Mouse (Mus musculus) lung, adult 10 weeks (tissue): Measurements from ENCODE around the gene Gng3. TPM values are rescaled to one million over a fixed set of nuclear protein-coding genes. Genes with fewer than 3 reads are reported as not detected.

Source experiments
- polyA plus RNA-seq: library from polyadenylated mRNA; stranded (reverse); fragments of 350-450 nt; fragmentation: Illumina TruSeq; extraction: RNeasy Lipid Tissue Mini Kit (QIAGEN cat#74804); gene quantifications from one replicate; pipeline ENCODE4 v1.2.3, GENCODE M21; 2014; ENCODE audit warnings: low read depth, low replicate concordance; ENCODE audit not compliant: insufficient read depth

Gene Gng3
- not detected for polyA plus RNA-seq

DNA sequence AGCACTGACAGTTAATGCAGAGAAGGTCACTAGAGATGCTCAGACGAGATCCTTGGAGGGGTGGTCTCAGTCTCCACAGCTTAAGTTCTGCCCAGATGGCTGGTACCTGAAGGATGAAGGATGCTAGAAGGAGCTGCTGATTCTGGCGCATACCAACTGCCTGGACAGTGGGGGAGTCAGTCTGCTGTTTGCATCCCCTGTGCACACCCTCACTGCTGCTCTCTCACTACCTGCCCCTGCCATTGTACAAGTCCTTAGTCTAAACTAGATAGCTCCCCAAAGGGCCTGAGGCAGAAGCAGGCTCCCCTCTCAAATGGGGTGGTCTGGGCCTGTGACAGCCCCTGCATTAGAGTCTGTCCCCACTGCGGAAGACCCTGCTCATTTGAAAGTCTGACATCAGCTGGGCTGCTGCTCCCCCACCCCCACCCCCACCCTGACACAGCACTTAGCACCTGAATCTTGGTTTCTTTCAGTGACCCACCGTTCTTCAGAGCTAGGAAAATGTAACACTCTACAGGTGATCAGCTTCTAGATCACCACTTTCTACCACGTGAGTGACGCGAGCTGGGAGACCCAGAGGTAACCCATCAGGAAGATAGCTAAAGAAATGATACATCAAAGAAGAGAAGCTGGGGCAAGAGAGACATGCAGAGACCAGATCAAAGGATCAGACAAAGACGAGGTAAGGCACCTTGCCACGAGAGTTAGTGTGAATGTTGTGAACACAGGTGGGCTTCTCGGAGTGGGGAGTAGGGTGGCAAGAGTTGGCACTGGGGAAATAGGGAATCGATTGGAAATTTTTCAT, at the start of gene Gng3:
Gene Gng3, minus strand, starts transcription at position 92 of the 805 bp plus-strand sequence.

DNA sequence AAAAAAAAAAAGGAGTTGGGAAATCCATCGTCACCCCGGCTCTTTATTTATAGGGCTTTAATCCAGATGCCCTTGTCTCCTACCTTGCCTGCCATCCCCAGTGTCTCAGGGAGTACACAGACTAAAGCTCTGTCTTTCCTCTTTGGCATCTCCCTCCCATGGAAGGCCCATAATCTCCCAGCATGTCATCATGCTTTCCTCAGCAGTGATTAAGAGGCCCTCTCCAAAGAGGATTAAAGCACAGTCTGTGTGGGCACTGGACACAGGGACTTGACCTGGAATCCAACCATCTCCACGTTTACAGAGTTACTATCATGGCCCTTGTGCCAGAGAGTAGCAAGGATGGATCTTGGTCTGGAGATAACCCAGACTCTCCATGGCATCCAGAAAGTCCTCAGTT, 44.6 kb upstream of the Gng3 start, which contains the start of the genes Lbhd1 and Gm49403:
Gene Lbhd1, plus strand, starts transcription at position 117 of the 400 bp plus-strand sequence.
Gene Gm49403, plus strand, starts transcription at position 315 of the 400 bp plus-strand sequence.

GRCm38 (mm10) chr19:8880311-8881033, 41.5 kb upstream of the Gng3 start, which contains the start of gene Uqcc3:
TSS of gene Uqcc3 (minus strand) at chr19:8880923.

GRCm38 (mm10) chr19:8871267-8872186, 32.5 kb upstream of the Gng3 start, which contains the start of gene Ubxn1:
TSS of gene Ubxn1 (plus strand) at chr19:8871496.

DNA sequence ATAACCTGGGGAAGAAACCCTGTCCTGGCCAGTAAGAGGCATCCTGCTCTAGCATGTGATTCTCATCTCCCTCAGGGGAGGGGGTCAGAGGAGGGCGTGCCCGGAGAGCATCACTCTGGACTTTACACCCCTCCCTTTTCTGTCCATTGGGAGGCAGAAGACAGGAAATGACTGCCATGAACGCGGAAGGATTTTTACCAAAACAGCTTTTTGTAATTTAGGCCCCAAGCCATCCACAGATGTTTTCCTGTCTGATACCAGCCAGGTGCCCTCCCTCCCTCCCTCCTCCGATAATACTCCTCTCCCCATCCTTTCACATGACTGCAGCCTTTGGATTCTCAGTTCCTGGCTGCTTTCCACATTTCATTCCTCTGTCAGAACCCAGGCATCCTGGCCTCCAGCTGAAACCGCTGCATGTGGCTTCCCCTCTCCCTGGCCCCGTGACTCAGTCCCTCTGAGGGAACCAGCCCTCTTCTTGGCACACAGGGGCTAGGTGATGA, 11.5 kb upstream of the Gng3 start, which contains the start of gene Lrrn4cl:
Gene Lrrn4cl, plus strand, starts transcription at position 367 of the 500 bp plus-strand sequence.

DNA sequence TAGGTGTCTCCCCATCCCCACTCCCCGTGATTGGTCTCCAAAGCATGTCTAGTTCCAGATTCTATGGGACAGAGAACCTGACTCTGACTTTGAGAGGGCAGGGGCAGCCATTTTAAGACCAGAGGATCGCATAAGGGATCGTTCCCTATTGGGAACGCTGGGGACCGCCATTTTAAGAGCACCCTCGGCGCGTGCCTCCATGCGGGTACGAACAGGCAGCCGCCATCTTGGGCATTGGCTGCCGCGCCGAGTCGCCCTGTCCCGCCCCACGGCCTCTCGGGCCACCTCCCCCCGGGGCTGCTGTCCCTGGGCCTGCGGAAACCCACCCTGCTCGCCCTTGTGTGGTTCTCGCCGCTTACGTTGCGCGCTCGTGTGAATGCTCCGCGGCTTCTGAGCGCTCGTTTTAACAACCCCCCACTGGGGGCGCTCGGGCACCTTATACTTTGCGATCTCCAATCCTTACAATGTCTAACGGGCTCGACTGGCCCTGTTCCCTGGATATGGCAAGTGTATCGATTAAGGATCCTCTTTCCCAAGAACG, 1.7 kb downstream of the Gng3 start, which contains the start of gene Bscl2:
Gene Bscl2, plus strand, starts transcription at position 217 of the 541 bp plus-strand sequence.

GRCm38 (mm10) chr19:8829660-8830059, 9.3 kb downstream of the Gng3 start, which contains the start of gene AC129217.1:
TSS of gene AC129217.1 (plus strand) at chr19:8829773.

DNA sequence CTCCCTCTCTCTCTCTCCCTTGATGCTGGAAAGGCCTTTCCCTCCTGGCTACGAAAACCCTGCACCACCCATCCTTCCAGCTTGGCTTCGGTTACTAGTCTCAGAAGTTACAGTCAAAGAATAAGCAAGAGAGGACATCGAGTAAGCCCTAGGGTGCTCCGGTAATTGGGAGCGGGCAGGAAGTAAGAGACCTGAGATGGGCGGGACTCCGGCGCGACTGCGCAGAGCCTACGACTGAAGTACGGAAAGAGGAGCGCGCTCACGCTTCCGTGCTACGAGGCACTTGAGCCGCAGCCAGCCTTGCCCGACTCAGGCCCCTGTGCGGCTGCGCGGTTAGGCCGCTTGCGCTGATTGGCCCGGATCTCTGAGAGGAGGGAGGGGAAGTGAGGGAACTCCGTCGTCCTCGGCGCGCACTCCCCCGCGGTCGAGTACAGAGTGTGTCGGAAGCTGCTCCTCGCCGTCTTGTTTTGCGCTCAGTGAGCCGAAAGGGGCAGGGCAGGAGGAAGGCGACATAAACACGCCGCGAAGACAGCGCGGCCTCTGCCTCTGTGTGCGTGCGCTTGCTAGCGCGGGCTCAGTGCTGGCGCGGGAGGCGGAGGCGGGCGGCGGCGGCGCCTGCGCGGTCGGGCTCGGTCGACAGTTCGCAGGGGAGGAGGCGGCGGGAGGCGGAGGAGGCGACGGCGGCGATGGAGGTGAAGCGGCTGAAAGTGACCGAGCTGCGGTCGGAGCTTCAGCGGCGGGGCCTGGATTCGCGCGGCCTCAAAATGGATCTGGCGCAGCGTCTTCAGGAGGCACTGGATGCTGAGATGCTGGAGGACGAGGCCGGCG, 19.2 kb downstream of the Gng3 start, which contains the start of gene Hnrnpul2:
Gene Hnrnpul2, plus strand, starts transcription at position 415 of the 828 bp plus-strand sequence.

DNA sequence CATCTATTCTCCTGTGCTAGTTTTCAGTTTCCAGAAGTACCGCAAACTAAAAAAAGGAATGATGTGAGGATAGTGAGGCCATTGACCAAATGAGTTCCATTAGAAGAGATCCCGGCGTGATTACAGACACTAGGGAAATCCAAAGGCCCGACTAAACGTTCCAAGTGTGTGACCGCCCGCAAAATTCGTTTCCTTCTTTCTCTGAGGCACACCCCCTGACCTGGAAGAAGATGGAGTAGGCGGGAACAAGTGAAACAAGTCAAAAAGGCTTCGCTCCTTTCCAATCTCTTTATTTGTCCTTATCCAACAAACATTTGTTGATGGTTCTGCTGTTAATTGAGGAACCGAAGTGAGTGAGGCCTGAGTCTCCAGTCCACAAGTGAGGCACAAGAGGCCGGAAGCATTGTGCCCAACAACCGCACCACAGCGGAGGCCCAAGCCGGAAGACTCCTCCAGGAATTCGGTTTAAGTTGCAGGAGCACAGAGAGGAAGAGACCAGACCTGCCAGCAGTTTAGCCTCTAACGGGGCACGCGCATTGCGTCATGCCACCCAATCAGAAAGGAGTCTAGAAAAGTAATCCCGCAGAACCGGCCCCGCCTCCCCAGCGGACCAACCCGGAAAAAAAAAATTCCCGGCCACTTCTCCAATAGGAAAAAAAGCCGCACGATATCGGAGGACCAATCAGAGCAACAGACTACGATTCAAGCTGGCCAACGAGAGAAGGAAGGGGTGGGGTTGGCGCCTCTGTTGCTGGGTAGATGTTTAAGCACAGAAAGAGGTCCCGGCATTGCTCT, 20.0 kb downstream of the Gng3 start, which contains the start of gene Ttc9c:
Gene Ttc9c, minus strand, starts transcription at position 533 of the 795 bp plus-strand sequence.

DNA sequence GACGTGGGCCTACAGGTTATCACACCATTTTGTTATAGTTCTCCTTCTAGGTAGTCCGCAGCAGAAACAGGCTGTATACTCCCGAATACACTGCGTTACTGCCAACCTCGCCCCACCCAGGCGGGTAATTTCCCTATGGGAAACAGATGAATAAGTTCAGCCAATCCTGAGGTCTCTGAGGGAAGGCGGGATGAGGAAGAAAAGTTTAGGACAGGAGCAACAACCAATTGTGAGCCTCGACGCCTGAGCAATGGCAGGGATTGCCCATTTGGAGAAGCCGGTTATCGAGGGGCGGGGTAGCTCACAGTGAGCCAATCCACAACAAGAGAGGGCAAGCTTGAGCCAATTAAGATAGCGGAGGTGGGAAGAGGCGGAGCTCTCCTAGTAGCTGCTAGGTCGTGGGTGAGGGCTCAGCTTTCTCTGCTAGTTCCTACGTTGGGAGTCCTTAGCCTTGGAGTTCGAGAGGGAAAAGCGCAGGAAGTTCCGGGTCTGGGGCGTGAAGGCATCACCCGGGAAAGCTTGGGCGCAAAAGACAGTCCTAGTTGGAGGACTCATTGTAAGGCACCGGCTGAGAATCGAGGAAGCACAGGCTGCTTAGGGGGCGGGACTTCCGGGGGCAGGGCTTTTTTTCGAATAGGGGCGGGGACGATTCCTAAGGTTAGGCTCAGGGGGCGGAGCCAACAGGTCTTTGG, 36.7 kb downstream of the Gng3 start, which contains the start of gene Zbtb3:
Gene Zbtb3, plus strand, starts transcription at position 426 of the 692 bp plus-strand sequence.

GRCm38 (mm10) chr19:8798264-8798946, 40.6 kb downstream of the Gng3 start, which contains the start of gene Polr2g:
TSS of gene Polr2g (minus strand) at chr19:8798577.

Other genes with a start within 250 kb of the Gng3 start
- gene Slc22a8, start 247.9 kb downstream of the Gng3 start, polyA plus RNA-seq, result not detected
- gene Slc22a6, start 221.2 kb downstream of the Gng3 start, polyA plus RNA-seq, result not detected
- gene Chrm1, start 175.4 kb downstream of the Gng3 start, polyA plus RNA-seq, result 0.19 TPM
- gene Slc3a2, start 115.8 kb downstream of the Gng3 start, polyA plus RNA-seq, result 184 TPM
- 29.3 TPM for gene Wdr74, start 103.4 kb downstream of the Gng3 start, polyA plus RNA-seq
- gene 1700092M07Rik, start 98.5 kb downstream of the Gng3 start, polyA plus RNA-seq, result not detected
- gene Stx5a, start 97.8 kb downstream of the Gng3 start, polyA plus RNA-seq, result 52.5 TPM
- gene Nxf1, start 82.1 kb downstream of the Gng3 start, polyA plus RNA-seq, result 135 TPM
- 124 TPM for gene Tmem223, start 68.2 kb downstream of the Gng3 start, polyA plus RNA-seq
- gene Tmem179b, start 64.7 kb downstream of the Gng3 start, polyA plus RNA-seq, result 59.3 TPM
- 4.5 TPM for gene Taf6l, start 52.8 kb downstream of the Gng3 start, polyA plus RNA-seq
- gene Polr2g, start 40.6 kb downstream of the Gng3 start, polyA plus RNA-seq, result 97.1 TPM
- gene Zbtb3, start 36.6 kb downstream of the Gng3 start, polyA plus RNA-seq, result 1.6 TPM
- gene Ttc9c, start 19.9 kb downstream of the Gng3 start, polyA plus RNA-seq, result 10.6 TPM
- gene Hnrnpul2, start 19.2 kb downstream of the Gng3 start, polyA plus RNA-seq, result 37.3 TPM
- gene AC129217.1, start 9.4 kb downstream of the Gng3 start, polyA plus RNA-seq, result not detected
- gene Bscl2, start 1.7 kb downstream of the Gng3 start, polyA plus RNA-seq, result 60.1 TPM
- gene Lrrn4cl, start 11.6 kb upstream of the Gng3 start, polyA plus RNA-seq, result 1.6 TPM
- 167 TPM for gene Ubxn1, start 32.3 kb upstream of the Gng3 start, polyA plus RNA-seq
- 59.1 TPM for gene Uqcc3, start 41.7 kb upstream of the Gng3 start, polyA plus RNA-seq
- 19.9 TPM for gene Lbhd1, start 44.5 kb upstream of the Gng3 start, polyA plus RNA-seq
- gene Gm49403, start 44.7 kb upstream of the Gng3 start, polyA plus RNA-seq, result not detected
- gene 1810009A15Rik, start 49.7 kb upstream of the Gng3 start, polyA plus RNA-seq, result 54.1 TPM
- not detected for gene Gm49416, start 49.7 kb upstream of the Gng3 start, polyA plus RNA-seq
- 8.7 TPM for gene Ints5, start 53.8 kb upstream of the Gng3 start, polyA plus RNA-seq
- gene Ganab, start 58.9 kb upstream of the Gng3 start, polyA plus RNA-seq, result 51.6 TPM
- gene B3gat3, start 81.2 kb upstream of the Gng3 start, polyA plus RNA-seq, result 54.5 TPM
- 6.0 TPM for gene Rom1, start 90.2 kb upstream of the Gng3 start, polyA plus RNA-seq
- 17.3 TPM for gene Eml3, start 90.4 kb upstream of the Gng3 start, polyA plus RNA-seq
- 43.6 TPM for gene Mta2, start 102.7 kb upstream of the Gng3 start, polyA plus RNA-seq
- 8.5 TPM for gene Tut1, start 114.7 kb upstream of the Gng3 start, polyA plus RNA-seq
- 297 TPM for gene Eef1g, start 127.8 kb upstream of the Gng3 start, polyA plus RNA-seq
- gene Ahnak, start 150.1 kb upstream of the Gng3 start, polyA plus RNA-seq, result 67.3 TPM
- 187,175 TPM for gene Scgb1a1, start 248.8 kb upstream of the Gng3 start, polyA plus RNA-seq